8 mouse cellular contexts compared by ENCODE assay signal in the genomic region with DNA sequence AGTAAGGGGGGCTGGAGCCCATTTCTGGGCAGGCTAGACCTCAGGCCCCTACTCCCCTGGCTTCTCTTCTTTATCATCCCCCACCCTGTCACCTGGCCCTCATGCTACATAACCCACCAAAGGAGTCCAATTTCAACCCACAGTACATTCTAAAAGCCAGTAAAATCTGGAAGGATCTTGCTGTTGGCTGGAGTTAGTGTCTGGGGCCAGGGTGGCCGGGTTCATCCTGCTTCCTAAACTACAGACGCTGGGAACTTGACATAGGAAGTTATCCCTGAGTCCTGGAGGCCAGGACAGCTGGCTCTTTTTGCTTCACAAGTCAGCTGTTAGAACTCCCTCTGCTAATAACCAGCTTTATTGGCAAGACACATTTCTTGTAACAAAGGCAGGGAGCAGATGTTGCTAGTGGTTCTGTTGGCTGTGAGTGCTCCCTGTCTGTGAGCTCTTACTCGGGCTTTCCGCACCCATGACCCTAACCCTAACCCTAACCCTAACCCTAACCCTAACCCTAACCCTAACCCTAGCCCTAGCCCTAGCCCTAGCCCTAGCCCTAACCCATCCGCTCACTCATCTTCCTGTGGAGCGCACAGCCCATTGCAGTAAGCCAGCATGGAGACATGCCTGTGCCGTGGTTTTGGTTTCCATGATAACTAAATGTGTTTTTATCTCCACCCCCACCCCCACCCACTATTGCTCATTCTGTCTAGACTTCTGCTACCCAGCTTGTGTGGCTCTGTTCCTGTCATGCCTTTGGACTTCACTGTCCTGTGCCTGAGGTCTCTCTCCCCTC.
DNase-seq lines count a peak whose midpoint lies in the region.

No protein-coding gene starts in this region.

- intact Hi-C loops in gastrocnemius, postnatal 14 days (cut with DNase I; ENCODE audit: low total_unique reads): no loop called here
- intact Hi-C loops in heart, postnatal 10 days (cut with DNase I): no loop called here
- intact Hi-C loops in left cerebral cortex, postnatal 4 days (cut with DNase I): loop anchor here (5.0 kb wide), 1 partner anchor 446 kb away; no protein-coding TSS in a partner anchor

- peak; percentile 51 for DNase-seq in gastrocnemius, postnatal 14 days
- DNase-seq in gastrocnemius, postnatal 10 days: no peak
- DNase-seq in brain, adult 2 months (ENCODE audit: low read depth, low spot score): peak; percentile 63
- peak; percentile 63 to 65 for DNase-seq in heart, postnatal 10 days
- peak; percentile 51 to 61 for DNase-seq in lung, adult 18-20 months
- DNase-seq in left cerebral cortex, postnatal 4 days: no peak
- no peak for DNase-seq in T-cell, adult 2 months (ENCODE audit: low spot score)
- no peak for DNase-seq in cerebellum, adult 9-10 months

Comparison
In these comparisons a context has a peak if more than half of its experiments do, and no peak if none do; other contexts are left out.
1. DNase-seq: peak in gastrocnemius, postnatal 14 days (single experiment), brain, adult 2 months (single experiment), heart, postnatal 10 days (2 of 2) and lung, adult 18-20 months (2 of 2); none in gastrocnemius, postnatal 10 days (single experiment), left cerebral cortex, postnatal 4 days (single experiment), T-cell, adult 2 months (single experiment) and cerebellum, adult 9-10 months (single experiment).